Mouse (Mus musculus) ES-E14 (cell line): ENCODE measurements at regions not wholly inside any gene's neighbourhood (a gene's known extent, or its start where the extent isn't known, plus 50 kb on each side); places are given as distances from the start of the nearest gene placed in this dataset.

ENCODE experiments used
- DNase-seq: peaks from one replicate; pipeline ENCODE4 v3.0.0-alpha.2; 2013; ENCODE audit warnings: low read depth, low spot score
- H3K27ac ChIP-seq: 2 replicates; pipeline ENCODE4 v1.5.1; 2012; ENCODE audit warnings: low read depth, mild to moderate bottlenecking, low read length, moderate library complexity, mixed read lengths; ENCODE audit not compliant: poor library complexity, insufficient read depth, severe bottlenecking
- H3K36me3 ChIP-seq: 2 replicates; pipeline ENCODE4 v1.6.1; 2012; ENCODE audit warnings: mild to moderate bottlenecking, low read length, moderate library complexity, mixed read lengths; ENCODE audit not compliant: control insufficient read depth, poor library complexity, insufficient read depth, severe bottlenecking
- H3K4me1 ChIP-seq, 2 experiments: fragments of 150-350 bp in 1 of 2; sonication (generic) in 1 of 2; 2 replicates each; pipeline ENCODE4 v1.6.1; 2012; ENCODE audit warnings: low read length in 2 of 2, mild to moderate bottlenecking in 1 of 2, mixed read lengths in 1 of 2; ENCODE audit not compliant: control insufficient read depth in 2 of 2, insufficient read depth in 2 of 2, poor library complexity in 1 of 2
- H3K4me3 ChIP-seq, 2 experiments: fragments of 150-350 bp in 1 of 2; sonication (generic) in 1 of 2; 2 replicates each; pipeline ENCODE4 v1.5.1; 2012; ENCODE audit warnings: low read length in 2 of 2, low read depth in 1 of 2, mild to moderate bottlenecking in 1 of 2, mixed read lengths in 1 of 2; ENCODE audit not compliant: insufficient read depth in 1 of 2, poor library complexity in 1 of 2, severe bottlenecking in 1 of 2
- H3K9ac ChIP-seq: 2 replicates; pipeline ENCODE4 v1.6.1; 2012; ENCODE audit warnings: low read depth, mild to moderate bottlenecking, low read length, mixed read lengths; ENCODE audit not compliant: poor library complexity, insufficient read depth, severe bottlenecking
- H3K9me3 ChIP-seq: fragments of 150-350 bp; sonication (generic); 2 replicates; pipeline ENCODE4 v1.6.1; 2012; ENCODE audit warnings: low read depth, mild to moderate bottlenecking, low read length; ENCODE audit not compliant: control insufficient read depth, insufficient read depth
- CHD2 ChIP-seq: IDR thresholded peaks from 2 replicates; pipeline ENCODE4 v1.6.1; 2014; ENCODE audit warnings: mild to moderate bottlenecking, low read depth, low read length, inconsistent platforms
- HCFC1 ChIP-seq: IDR thresholded peaks from 2 replicates; pipeline ENCODE4 v1.6.1; 2012; ENCODE audit warnings: low read length, inconsistent platforms, borderline replicate concordance; ENCODE audit not compliant: insufficient read depth
- MAFK ChIP-seq: IDR thresholded peaks from 2 replicates; pipeline ENCODE4 v1.6.1; 2014; ENCODE audit warnings: mild to moderate bottlenecking, low read depth, low read length, inconsistent platforms; ENCODE audit not compliant: insufficient read depth
- ZC3H11A ChIP-seq: IDR thresholded peaks from 2 replicates; pipeline ENCODE4 v1.6.1; 2012; ENCODE audit warnings: low read depth, mild to moderate bottlenecking, inconsistent platforms, low read length, borderline replicate concordance
- ZNF384 ChIP-seq: IDR thresholded peaks from 2 replicates; pipeline ENCODE4 v1.6.1; 2012; ENCODE audit warnings: low read depth, low read length, inconsistent platforms
- in situ Hi-C, 2 experiments: fragments of 600-800 bp; cut with MboI; formaldehyde crosslinking; loops; one replicate each; pipeline ENCODE4 v1.15.1; 2025; ENCODE audit warnings: low sequenced_read_pairs in 2 of 2, inconsistent platforms in 1 of 2; ENCODE audit not compliant: unreplicated experiment in 2 of 2

GRCm38 (mm10) chr1:110813191-110813590 is 164.2 kb downstream of the Cdh19 start:
- no peaks in the 10 kb centered on the region for H3K4me1 ChIP-seq
- H3K9ac ChIP-seq = no peak overlapping the region
- H3K4me3 ChIP-seq = no peak overlapping the region
- DNase-seq = no peak
- no peaks in the 10 kb centered on the region for H3K36me3 ChIP-seq
- in situ Hi-C loops = no loop called here
- TF ChIP-seq ZC3H11A (no peak), MAFK (no peak), ZNF384 (no peak), CHD2 (no peak), HCFC1 (no peak)
- H3K27ac ChIP-seq = no peak overlapping the region
- H3K9me3 ChIP-seq = no peaks in the 10 kb centered on the region

GRCm38 (mm10) chr1:110799157-110799764 is 178.1 kb downstream of the Cdh19 start:
- in situ Hi-C loops = no loop called here
- Histone ChIP-seq H3K4me3 (no peak overlapping the region), H3K36me3 (no peaks in the 10 kb centered on the region), H3K9ac (no peak overlapping the region), H3K9me3 (no peaks in the 10 kb centered on the region), H3K27ac (no peak overlapping the region), H3K4me1 (no peaks in the 10 kb centered on the region)
- no peak for TF ChIP-seq ZNF384
- TF ChIP-seq CHD2 = no peak
- TF ChIP-seq MAFK = no peak
- no peak for TF ChIP-seq ZC3H11A
- no peak for TF ChIP-seq HCFC1
- DNase-seq = no peak

- TF ChIP-seq ZC3H11A = no peak
- no peak; the same call in 1 of the 2 replicates for TF ChIP-seq CHD2
- no peak for TF ChIP-seq ZNF384
- no peak for TF ChIP-seq MAFK
- TF ChIP-seq HCFC1 = no peak
- peaks cover 3% of the 10 kb centered on the region; the same call in 1 of the 2 replicates for H3K9me3 ChIP-seq
Measured at GRCm38 (mm10) chr1:110790586-110790985, 186.8 kb downstream of the Cdh19 start.

GRCm38 (mm10) chr1:110775391-110775790 is 202.0 kb downstream of the Cdh19 start:
- TF ChIP-seq CHD2 (no peak), HCFC1 (no peak), ZNF384 (peak; percentile 90), MAFK (no peak), ZC3H11A (no peak)
- in situ Hi-C loops = no loop called here
- Histone ChIP-seq H3K9me3 (no peaks in the 10 kb centered on the region), H3K27ac (peak overlapping the region; percentile 22; the same call in 1 of the 2 replicates), H3K4me3 (no peak overlapping the region), H3K4me1 (peaks cover 0 to 2% of the 10 kb centered on the region in 2 experiments; a peak in 2 of 4 replicates), H3K9ac (no peak overlapping the region), H3K36me3 (peaks cover 2% of the 10 kb centered on the region; the same call in 1 of the 2 replicates)
- no peak for DNase-seq

More at GRCm38 (mm10) chr1:110790586-110790985, 186.8 kb downstream of the Cdh19 start:
- Histone ChIP-seq H3K4me1 (0 out of 4 replicates have a peak, but pooled peaks cover 2% of the 10 kb centered on the region in 2 experiments), H3K27ac (peak overlapping the region; percentile 64; the same call in 1 of the 2 replicates), H3K4me3 (no peak overlapping the region), H3K9ac (no peak overlapping the region), H3K36me3 (no peaks in the 10 kb centered on the region)
- peak; percentile 47 for DNase-seq
- in situ Hi-C loops = no loop called here

- peak; percentile 33 for DNase-seq
- Histone ChIP-seq H3K9ac (no peak overlapping the region), H3K9me3 (no peaks in the 10 kb centered on the region), H3K36me3 (peaks cover 2% of the 10 kb centered on the region; the same call in 1 of the 2 replicates), H3K4me3 (no peak overlapping the region), H3K4me1 (peaks cover 0 to 2% of the 10 kb centered on the region in 2 experiments; a peak in 2 of 4 replicates), H3K27ac (peak overlapping the region; percentile 91; the same call in 1 of the 2 replicates)
- TF ChIP-seq CHD2 (no peak), ZC3H11A (no peak), HCFC1 (no peak), ZNF384 (no peak), MAFK (no peak)
- in situ Hi-C loops = no loop called here
Measured at GRCm38 (mm10) chr1:110774848-110775247, 202.5 kb downstream of the Cdh19 start.
